Mouse (Mus musculus) MEL (cell line): ENCODE data around the gene Pank1. TPM values are rescaled to one million over a fixed set of nuclear protein-coding genes. Genes with fewer than 3 reads are reported as not detected.

ENCODE experiments used
- DNase-seq: peaks from one replicate; pipeline ENCODE4 v3.0.0; 2011; ENCODE audit warnings: low read depth, low spot score
- H3K27ac ChIP-seq: 2 replicates; pipeline ENCODE4 v1.5.1; 2012; ENCODE audit warnings: low read depth, mild to moderate bottlenecking, control low read depth, low read length, moderate library complexity; ENCODE audit not compliant: control insufficient read depth
- H3K27me3 ChIP-seq, 2 experiments: fragments of 150-350 bp in 1 of 2; sonication (generic) in 1 of 2; 2 replicates each; pipeline ENCODE4 v1.6.1; 2012; ENCODE audit warnings: low read length in 2 of 2, mild to moderate bottlenecking in 2 of 2, improper control_type of control experiment in 1 of 2, moderate library complexity in 1 of 2; ENCODE audit not compliant: insufficient read depth in 2 of 2, control insufficient read depth in 1 of 2
- H3K36me3 ChIP-seq, 2 experiments: 2 replicates each; pipeline ENCODE4 v1.6.1; 2012 to 2014; ENCODE audit warnings: low read length in 2 of 2, improper control_type of control experiment in 1 of 2, inconsistent platforms in 1 of 2, mild to moderate bottlenecking in 1 of 2; ENCODE audit not compliant: insufficient read depth in 2 of 2, control insufficient read depth in 1 of 2
- H3K4me1 ChIP-seq, 2 experiments: fragments of 150-350 bp in 1 of 2; sonication (generic) in 1 of 2; 2 replicates each; pipeline ENCODE4 v1.6.1; 2012; ENCODE audit warnings: low read length in 2 of 2, improper control_type of control experiment in 1 of 2, mild to moderate bottlenecking in 1 of 2; ENCODE audit not compliant: insufficient read depth in 2 of 2, control insufficient read depth in 1 of 2
- H3K4me3 ChIP-seq, 2 experiments: fragments of 150-350 bp in 1 of 2; sonication (generic) in 1 of 2; 2 replicates each; pipeline ENCODE4 v1.5.1; 2012; ENCODE audit warnings: low read depth in 2 of 2, low read length in 2 of 2, mild to moderate bottlenecking in 2 of 2, moderate library complexity in 2 of 2, control low read depth in 1 of 2, improper control_type of control experiment in 1 of 2; ENCODE audit not compliant: control insufficient read depth in 1 of 2, insufficient read depth in 1 of 2
- H3K79me2 ChIP-seq: 2 replicates; pipeline ENCODE4 v1.6.1; 2012; ENCODE audit warnings: mild to moderate bottlenecking, low read length, moderate library complexity; ENCODE audit not compliant: control insufficient read depth, poor library complexity, insufficient read depth
- H3K9ac ChIP-seq: 2 replicates; pipeline ENCODE4 v1.6.1; 2012; ENCODE audit warnings: low read depth, mild to moderate bottlenecking, control low read depth, low read length, moderate library complexity; ENCODE audit not compliant: control insufficient read depth, poor library complexity, severe bottlenecking
- H3K9me3 ChIP-seq: fragments of 150-350 bp; sonication (generic); replicated peaks from 2 replicates; pipeline ENCODE4 v1.6.1; 2012; ENCODE audit warnings: mild to moderate bottlenecking, low read length, improper control_type of control experiment, moderate library complexity; ENCODE audit not compliant: insufficient read depth
- CHD1 ChIP-seq: IDR thresholded peaks from 2 replicates; pipeline ENCODE4 v1.6.1; 2012; ENCODE audit warnings: low read depth, mild to moderate bottlenecking, inconsistent platforms, low read length, improper control_type of control experiment
- MAZ ChIP-seq: IDR thresholded peaks from 2 replicates; pipeline ENCODE4 v1.6.1; 2012; ENCODE audit warnings: low read depth, mild to moderate bottlenecking, inconsistent platforms, low read length, improper control_type of control experiment
- POLR2AphosphoS2 ChIP-seq: IDR thresholded peaks from 2 replicates; pipeline ENCODE4 v1.6.1; 2011; ENCODE audit warnings: low read length, improper control_type of control experiment
- polyA plus RNA-seq, 2 experiments: library from polyadenylated mRNA; stranded (reverse) in 1 of 2; unstranded in 1 of 2; fragments of >175 nt in 1 of 2; fragments of >200 nt in 1 of 2; gene quantifications; 2 replicates each; pipeline versions ENCODE4 v1.2.1 to v1.2.4; 2012; ENCODE audit warnings: low replicate concordance in 2 of 2, low read depth in 1 of 2; ENCODE audit not compliant: insufficient read length in 2 of 2, insufficient read depth in 1 of 2, missing spikeins in 1 of 2
- total RNA-seq: library from RNA; depleted of rRNA; stranded (reverse); fragments of 300-350 nt; gene quantifications from 2 replicates; pipeline ENCODE4 v1.2.3, GENCODE M21; 2012; rRNA removed

Gene Pank1
- total and polyA plus RNA-seq, 3 experiments = 7.2 to 7.6 TPM; not detected in 1

DNA sequence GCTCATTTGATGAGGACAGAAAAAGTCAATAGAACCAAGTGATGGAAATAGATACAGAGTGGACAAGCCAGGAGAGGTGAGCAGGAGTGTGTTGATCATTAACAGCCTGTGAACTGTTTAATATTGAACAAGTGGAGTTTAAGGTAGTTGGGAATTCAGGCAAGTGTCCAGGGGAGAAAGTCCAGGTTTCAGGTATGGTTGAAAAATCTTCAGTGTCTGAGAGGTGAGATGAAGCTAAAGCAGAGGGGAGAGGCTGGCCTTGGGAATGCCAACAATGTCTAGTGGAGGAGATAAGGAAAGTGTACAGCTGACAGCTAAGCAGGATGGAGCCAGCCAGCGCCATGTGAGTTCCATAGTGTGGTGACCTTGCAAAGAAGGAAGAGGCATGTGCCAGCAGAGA is 120.5 kb downstream of the Pank1 start:
- H3K9me3 ChIP-seq = no peaks in the 10 kb centered on the region
- no peaks in the 10 kb centered on the region for H3K4me1 ChIP-seq
- H3K9ac ChIP-seq = no peak overlapping the region
- H3K4me3 ChIP-seq = no peak overlapping the region
- no peak for DNase-seq
- no peaks in the 10 kb centered on the region for H3K79me2 ChIP-seq
- H3K27me3 ChIP-seq = peaks cover 0 to 1% of the 10 kb centered on the region in 2 experiments; a peak in 2 of 4 replicates
- TF ChIP-seq CHD1 (no peak), POLR2AphosphoS2 (no peak), MAZ (no peak)
- H3K36me3 ChIP-seq = no peaks in the 10 kb centered on the region
- no peak overlapping the region for H3K27ac ChIP-seq

Other genes with a start within 250 kb of the Pank1 start
- gene Ifit1bl2, start 238.7 kb downstream of the Pank1 start, total RNA-seq = not detected in 2 replicates
- not detected for gene Ifit1bl2, start 238.7 kb downstream of the Pank1 start, polyA plus RNA-seq
- gene Ifit1, start 238.6 kb downstream of the Pank1 start, total RNA-seq = 0.12 TPM in 1 of 2 replicates, not detected in the other
- gene Ifit1, start 238.6 kb downstream of the Pank1 start, polyA plus RNA-seq = under 1 TPM in 1 of 2 experiments, not detected in 1; 0.31 TPM
- gene Slc16a12, start 132.2 kb downstream of the Pank1 start, total RNA-seq = not detected in 2 replicates
- under 1 TPM in 1 of 2 experiments, not detected in 1; 0.06 TPM for gene Slc16a12, start 132.2 kb downstream of the Pank1 start, polyA plus RNA-seq
- gene Kif20b, start 42.9 kb upstream of the Pank1 start, total RNA-seq = 40.0 and 48.8 TPM in 2 replicates
- gene Kif20b, start 42.9 kb upstream of the Pank1 start, polyA plus RNA-seq = 10 to 100 TPM; 41.6 to 55.5 TPM